Mouse (Mus musculus): ENCODE measurements around the gene Gm20388.
"Not testable (repeated sequence)": the region's sequence is repeated elsewhere in the genome, so short reads cannot be mapped to it uniquely, and the experiment has no call there.

The Gm20388 gene

GRCm38 (mm10) chr8:123961371-123961770 lies 4050.7 kb downstream of the Gm20388 start:
- no peak for DNase-seq

GRCm38 (mm10) chr8:123966896-123967295 lies 4056.3 kb downstream of the Gm20388 start:
- DNase-seq: no peak

DNA sequence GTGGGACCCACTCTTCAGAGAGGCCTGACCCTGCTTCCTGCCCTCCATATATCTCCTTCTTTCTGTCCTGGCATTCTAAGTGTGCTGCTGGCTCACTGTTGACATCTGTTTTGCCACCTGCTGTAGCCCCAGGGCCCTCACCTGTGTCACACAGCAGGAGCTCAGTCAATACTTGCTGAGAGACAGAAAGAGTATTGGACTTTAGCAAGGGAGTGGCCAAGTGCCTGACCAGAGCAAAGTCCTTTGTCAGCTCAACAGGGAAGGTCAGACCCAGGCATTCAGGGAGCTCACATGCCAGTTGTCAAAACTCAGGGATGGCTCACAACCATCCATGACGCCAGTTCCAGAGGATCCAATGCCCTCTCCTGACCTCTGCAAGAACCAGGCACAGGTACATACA lies 4062.9 kb downstream of the Gm20388 start:
- peak; percentile 63 to 65 for DNase-seq

GRCm38 (mm10) chr8:123977499-123977898 lies 4066.9 kb downstream of the Gm20388 start:
- no peak for DNase-seq

- no peak for DNase-seq
These were observed 4067.7 kb downstream of the Gm20388 start for GRCm38 (mm10) chr8:123978166-123978838.

DNA sequence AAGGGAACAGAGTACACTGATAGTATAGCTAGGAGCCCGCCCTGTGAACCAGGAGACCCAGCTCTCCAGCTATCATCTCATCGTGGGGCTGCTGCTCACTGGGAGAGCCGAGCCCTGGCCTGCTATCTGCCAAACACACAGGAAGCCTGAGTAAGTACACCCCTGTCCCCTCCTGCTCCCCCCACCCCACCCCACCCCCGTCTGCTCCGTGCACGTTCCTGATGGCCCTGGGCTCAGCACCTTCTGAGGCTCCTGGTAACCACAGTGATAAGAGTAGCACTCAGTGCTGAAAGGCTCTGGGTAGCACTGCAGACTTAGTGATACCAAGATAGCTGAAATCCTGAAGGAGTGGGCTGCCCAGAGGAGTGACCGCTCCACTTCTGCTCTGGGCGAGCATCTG lies 4068.3 kb downstream of the Gm20388 start:
- DNase-seq: no peak

DNA sequence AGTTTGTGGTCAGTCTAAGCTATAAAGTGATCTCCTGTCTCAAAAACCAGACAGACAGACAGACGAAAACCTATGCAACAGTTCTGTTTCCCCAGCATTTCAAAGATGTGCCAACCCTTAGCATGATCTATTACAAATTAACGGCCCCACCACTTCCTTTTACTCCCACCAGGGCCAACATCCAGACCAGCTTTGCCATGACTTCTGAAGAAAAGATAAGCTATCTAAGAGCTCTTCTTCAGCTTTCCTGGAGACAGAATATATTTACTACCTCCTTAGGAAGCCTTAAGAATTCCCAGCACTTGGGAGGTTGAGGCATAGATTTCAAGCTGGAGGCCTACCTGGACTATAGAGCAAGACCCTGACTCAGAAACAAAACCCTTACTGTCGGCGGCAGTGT lies 4069.6 kb downstream of the Gm20388 start:
- no peak for DNase-seq

DNA sequence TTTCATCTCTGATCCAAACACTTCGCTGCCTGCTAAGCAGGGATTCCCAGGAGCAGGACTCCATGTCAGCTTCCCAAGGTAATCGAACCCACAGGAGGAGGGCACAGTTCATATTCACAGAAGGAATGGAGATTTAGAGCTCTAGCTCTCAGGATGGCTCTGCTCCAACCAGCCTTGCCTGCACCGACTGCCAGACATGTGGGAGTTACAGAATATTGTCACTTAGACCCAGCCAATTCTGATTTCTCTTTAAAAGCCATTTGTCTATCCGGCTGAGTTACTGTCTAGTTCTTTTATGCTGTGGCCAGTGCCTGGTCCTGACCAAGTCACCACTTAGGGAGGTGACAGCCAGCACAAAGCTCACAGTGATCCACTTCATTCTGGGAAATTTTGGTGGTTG lies 4071.0 kb downstream of the Gm20388 start:
- DNase-seq: peak in 1 of 2 experiments; percentile 11

DNA sequence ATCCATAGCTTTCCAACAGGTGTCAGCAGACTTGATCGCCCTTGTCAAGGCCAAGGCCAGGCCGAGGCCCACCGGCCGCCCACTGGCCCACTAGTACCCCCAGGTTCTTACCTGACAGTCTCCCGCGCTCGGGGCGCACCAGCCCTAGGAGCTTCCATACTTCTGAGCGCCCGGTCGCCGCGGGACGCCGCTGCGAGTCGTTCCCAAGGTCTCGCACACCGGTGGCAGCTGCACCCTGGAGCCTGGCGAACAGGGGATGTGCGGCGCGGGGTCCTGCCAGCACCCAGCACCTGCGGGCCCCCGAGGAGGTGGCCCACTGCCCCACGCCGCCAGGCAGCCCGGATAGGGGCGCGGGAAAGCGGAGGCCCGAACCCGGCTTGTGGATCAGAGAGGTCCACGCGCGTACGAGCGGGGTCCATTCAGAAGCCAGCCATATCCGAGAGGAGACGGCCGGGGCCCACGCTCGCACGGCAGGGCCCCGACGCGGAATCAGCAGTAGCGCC lies 4071.7 kb downstream of the Gm20388 start:
- DNase-seq: peak in 1 of 2 experiments; percentile 27

- peak; percentile 93 to 96 for DNase-seq
These were observed 4072.3 kb downstream of the Gm20388 start, which contains the start of gene Abcb10 for GRCm38 (mm10) chr8:123982826-123983400. Gene Abcb10, minus strand, starts transcription at chr8:123983122.

DNA sequence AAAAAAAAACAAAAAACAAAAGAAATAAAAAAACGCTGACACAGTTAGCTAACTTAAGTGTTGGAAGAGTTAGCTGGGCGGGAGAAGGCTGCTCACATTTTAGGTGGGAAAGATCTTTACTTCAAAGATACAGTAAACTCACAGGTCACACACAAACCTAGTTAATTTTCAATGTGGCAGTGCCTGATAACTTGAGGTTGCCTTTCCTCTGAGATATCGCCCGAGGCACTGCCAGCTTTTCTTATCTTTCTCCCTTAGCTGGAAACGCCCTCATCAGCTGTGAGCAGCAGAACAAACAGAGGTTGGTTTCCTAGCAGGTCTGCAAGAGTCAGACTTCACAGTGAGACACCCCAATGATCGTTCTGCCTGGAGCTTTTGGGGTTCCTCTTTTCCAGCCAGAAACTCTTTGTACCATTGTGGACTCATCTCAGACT lies 4078.0 kb downstream of the Gm20388 start:
- no peak for DNase-seq

DNA sequence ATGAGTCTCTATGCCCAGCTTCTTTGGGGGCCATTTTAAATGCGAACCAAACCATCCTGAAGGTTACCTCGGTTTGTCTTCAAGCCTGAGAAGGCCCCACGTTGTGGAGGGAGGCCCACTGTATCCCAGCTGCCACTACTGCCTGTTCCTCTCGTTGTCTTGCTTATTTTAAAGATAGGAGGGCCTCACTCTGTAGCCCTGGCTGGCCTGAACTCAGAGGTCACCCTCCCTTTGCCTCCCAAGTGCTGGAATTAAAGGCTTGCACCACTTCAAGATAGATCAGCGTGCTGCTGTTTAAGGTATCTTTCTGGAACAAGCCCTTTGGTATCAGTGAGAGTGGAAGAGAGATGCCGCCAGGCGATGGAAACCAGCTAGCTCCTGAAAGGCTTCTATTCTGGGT lies 4078.5 kb downstream of the Gm20388 start:
- no peak for DNase-seq

- no peak for DNase-seq
These were observed 4079.8 kb downstream of the Gm20388 start for GRCm38 (mm10) chr8:123990277-123991049.

GRCm38 (mm10) chr8:123992587-123992986 lies 4081.9 kb downstream of the Gm20388 start:
- peak in 1 of 2 experiments; percentile 21 for DNase-seq

DNA sequence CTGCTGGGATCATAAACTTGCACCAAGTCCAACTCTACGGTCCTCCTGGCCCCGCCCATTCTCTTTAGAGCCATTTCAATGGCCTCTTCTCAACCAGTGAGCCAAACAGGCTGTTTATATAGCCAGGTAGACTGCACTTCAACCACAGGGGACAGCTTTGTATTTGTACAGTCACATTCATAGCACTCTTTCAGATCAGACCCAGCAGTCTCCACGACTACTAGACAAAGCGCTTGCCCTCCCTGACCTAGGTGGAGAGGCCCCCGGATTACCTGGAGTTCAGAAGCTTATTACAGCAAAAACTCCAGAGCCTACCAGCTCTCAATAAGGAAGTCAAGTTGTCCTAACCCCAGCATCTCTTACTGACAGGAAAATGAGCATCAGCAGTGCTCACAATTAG lies 4083.0 kb downstream of the Gm20388 start:
- no peak for DNase-seq

- no peak for DNase-seq
These were observed 4083.4 kb downstream of the Gm20388 start for GRCm38 (mm10) chr8:123993997-123994396.

GRCm38 (mm10) chr8:123999568-123999967 lies 4088.9 kb downstream of the Gm20388 start:
- no peak for DNase-seq

- DNase-seq: no peak
These were observed 4092.0 kb downstream of the Gm20388 start for GRCm38 (mm10) chr8:124002546-124003108.

DNA sequence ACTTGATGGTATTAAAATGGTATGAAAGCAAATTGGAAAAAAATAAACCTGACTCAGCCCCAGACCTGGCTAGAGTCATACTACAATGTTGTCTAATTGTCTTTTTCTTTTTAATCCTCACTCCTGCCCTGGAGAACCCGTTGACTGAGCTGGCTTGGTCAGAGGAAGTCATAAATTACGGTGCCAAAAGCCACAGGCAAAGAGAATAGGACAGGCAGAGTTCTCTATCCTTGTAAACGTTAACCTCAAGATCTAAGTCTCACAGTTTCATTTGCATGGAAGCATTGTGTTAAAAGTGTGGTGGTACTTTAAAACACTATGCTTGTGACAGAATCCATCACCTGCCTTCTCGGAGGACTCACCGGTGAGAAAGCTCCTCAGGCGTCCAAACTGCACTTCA lies 4097.2 kb downstream of the Gm20388 start:
- DNase-seq: no peak

DNA sequence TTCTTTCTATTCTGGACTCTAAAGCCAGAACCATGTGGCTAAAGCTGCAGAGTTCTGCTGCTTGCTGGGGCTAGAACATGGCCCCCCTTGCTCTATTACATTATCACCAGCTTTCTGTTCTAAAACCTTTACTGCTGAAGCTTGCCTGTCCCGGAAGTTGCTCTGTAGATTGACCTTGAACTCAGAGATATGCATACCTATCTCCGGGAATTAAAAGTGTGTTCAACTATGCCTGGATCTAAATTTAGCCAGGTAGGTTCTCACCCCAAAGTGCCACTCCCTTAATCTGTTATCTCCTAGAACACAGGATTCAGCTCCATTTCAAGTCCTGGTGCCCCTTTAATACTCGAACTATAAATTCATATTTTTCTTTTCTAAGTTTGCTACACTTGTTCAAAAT lies 4100.9 kb downstream of the Gm20388 start:
- DNase-seq: no peak

DNA sequence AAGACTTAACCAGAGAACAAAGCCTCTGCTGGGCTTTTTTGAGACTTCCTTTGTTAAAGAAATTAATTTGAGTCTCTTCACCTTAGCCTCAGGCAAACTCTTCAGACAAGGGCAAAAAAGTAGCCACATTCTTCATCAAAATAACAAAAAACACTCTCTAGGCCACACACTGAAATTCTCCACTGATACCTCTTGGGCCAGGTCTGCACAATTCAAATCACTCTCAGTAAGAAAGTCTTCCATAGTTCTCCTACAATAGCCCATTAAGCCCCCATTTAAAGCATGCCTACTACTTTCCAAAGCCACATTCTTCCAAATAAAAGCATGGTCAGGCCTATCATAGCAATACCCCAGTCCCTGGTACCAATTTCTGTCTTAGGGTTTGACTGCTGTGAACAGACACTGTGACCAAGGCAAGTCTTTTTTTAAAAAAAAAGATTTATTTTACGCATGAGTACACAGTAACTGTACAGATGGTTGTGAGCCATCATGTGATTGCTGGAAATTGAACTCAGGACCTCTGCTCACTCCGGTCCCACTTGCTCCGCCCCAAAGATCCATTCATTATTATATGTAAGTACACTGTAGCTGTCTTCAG lies 4101.4 kb downstream of the Gm20388 start:
- DNase-seq: no peak

- not testable (repeated sequence) for DNase-seq
These were observed 4103.7 kb downstream of the Gm20388 start for GRCm38 (mm10) chr8:124014299-124014698.

DNA sequence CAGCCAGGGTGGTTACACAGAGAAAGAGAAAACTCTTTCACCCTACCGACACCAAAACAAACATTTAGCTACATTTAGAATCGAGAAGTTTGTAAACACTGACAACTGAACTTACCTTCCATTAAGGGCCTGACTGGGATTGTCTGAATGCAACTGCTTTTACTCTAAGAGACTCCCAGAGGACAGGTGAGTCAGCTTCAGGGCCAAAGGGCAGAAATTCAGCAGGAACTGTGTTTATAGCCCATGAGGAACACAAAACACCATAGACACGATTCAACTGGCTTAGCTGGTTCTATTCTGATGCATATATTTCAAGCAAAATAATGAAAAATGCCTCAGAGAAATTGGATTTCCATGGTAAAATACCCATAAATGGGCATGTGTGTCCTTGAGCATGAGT lies 4104.1 kb downstream of the Gm20388 start:
- no peak for DNase-seq

Measured in kidney, adult 8-10 months (tissue).